Mouse (Mus musculus) T-cell, adult 66 days (primary cell): ENCODE data around the gene A3galt2. TPM values are rescaled to one million over a fixed set of nuclear protein-coding genes. Genes with fewer than 3 reads are reported as not detected.

Source experiments
- total RNA-seq, 2 experiments: library from RNA; stranded (reverse); gene quantifications; 3 replicates in 1 of 2; 4 replicates in 1 of 2; pipeline ENCODE4 v1.2.4; 2023

A3galt2 gene
- total RNA-seq: 1 to 10 TPM; 4.3 to 4.5 TPM

GRCm38 (mm10) chr4:128755064-128755463 lies at the start of gene A3galt2:
A3galt2 (plus strand) TSS chr4:128755364.

GRCm38 (mm10) chr4:128806043-128806826 lies 51.1 kb downstream of the A3galt2 start, which contains the start of gene Zfp362:
Zfp362 (minus strand) TSS chr4:128806045.

Other genes starting within 250 kb of the A3galt2 start
- gene Zscan20, start 145.3 kb upstream of the A3galt2 start, total RNA-seq: 10 to 100 TPM; 10.9 to 13.1 TPM
- 1 to 10 TPM; 6.3 to 9.2 TPM for gene Tlr12, start 136.7 kb upstream of the A3galt2 start, total RNA-seq
- 10 to 100 TPM; 74.1 to 75.5 TPM for gene Phc2, start 100.7 kb upstream of the A3galt2 start, total RNA-seq
- gene Zfp362, start 50.7 kb downstream of the A3galt2 start, total RNA-seq: 10 to 100 TPM; 37.3 to 46.6 TPM
- 1 to 10 TPM; 6.0 to 6.6 TPM for gene Trim62, start 128.2 kb downstream of the A3galt2 start, total RNA-seq
- gene Azin2, start 207.1 kb downstream of the A3galt2 start, total RNA-seq: not detected
- 10 to 100 TPM; 49.8 to 59.2 TPM for gene Ak2, start 236.6 kb downstream of the A3galt2 start, total RNA-seq